Mouse (Mus musculus) megakaryocyte, embryonic 14.5 days (primary cell): ENCODE results near the gene P3h3. TPM values are rescaled to one million over a fixed set of nuclear protein-coding genes. Genes with fewer than 3 reads are reported as not detected.
"Not testable (repeated sequence)": the region's sequence is repeated elsewhere in the genome, so short reads cannot be mapped to it uniquely, and the experiment has no call there.

Experiments
- H3K27me3 ChIP-seq: replicated peaks from 2 replicates; pipeline ENCODE3; 2012; ENCODE audit warnings: inconsistent platforms
- H3K36me3 ChIP-seq: replicated peaks from 2 replicates; pipeline ENCODE3; 2012; ENCODE audit warnings: low read length, inconsistent platforms, mixed read lengths
- H3K4me1 ChIP-seq: 2 replicates; pipeline ENCODE4 v1.6.1; 2012; ENCODE audit warnings: inconsistent platforms
- H3K4me3 ChIP-seq: replicated peaks from 2 replicates; pipeline ENCODE3; 2012; ENCODE audit warnings: moderate library complexity, mild to moderate bottlenecking, inconsistent platforms
- H3K9me3 ChIP-seq: 2 replicates; pipeline ENCODE4 v1.6.1; 2012; ENCODE audit warnings: inconsistent platforms
- FLI1 ChIP-seq: IDR thresholded peaks from 2 replicates; pipeline ENCODE4 v1.6.1; 2012; ENCODE audit warnings: low read length, inconsistent platforms, mixed read lengths
- GATA1 ChIP-seq: IDR thresholded peaks from 3 replicates; pipeline ENCODE4 v1.6.1; 2012; ENCODE audit warnings: mixed read lengths, low read length, inconsistent platforms, borderline replicate concordance
- polyA plus RNA-seq: library from polyadenylated mRNA; stranded (reverse); fragments of >175 nt; gene quantifications from 2 replicates; pipeline ENCODE4 v1.2.3, GENCODE M21; 2012; ENCODE audit warnings: low replicate concordance; ENCODE audit not compliant: insufficient read depth

P3h3 gene
- polyA plus RNA-seq, 1 experiment, result 5.5 TPM

DNA sequence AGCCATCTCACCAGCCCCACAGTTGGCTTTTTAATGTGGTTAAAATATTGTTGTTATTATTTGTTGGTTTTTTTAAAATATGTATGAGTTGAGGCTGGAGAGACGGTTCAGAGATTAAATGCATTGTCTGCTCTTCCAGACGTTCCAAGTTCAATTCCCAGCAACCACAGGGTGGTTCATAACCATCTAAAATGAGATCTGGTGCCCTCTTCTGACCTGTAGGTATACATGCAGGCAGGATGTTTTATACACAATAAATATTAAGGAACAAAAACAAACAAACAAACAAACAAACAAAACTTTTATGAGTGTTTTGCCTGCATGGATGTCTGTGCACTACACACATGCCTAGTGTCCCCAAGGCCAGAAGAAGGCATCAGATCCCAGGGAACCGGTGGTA is 54.5 kb downstream of the P3h3 start:
- Histone ChIP-seq H3K4me3 (no peak overlapping the region), H3K4me1 (peaks cover 32% of the 10 kb centered on the region), H3K36me3 (no peaks in the 10 kb centered on the region), H3K27me3 (no peaks in the 10 kb centered on the region), H3K9me3 (no peaks in the 10 kb centered on the region)
- no peak for TF ChIP-seq FLI1
- TF ChIP-seq GATA1, result no peak

DNA sequence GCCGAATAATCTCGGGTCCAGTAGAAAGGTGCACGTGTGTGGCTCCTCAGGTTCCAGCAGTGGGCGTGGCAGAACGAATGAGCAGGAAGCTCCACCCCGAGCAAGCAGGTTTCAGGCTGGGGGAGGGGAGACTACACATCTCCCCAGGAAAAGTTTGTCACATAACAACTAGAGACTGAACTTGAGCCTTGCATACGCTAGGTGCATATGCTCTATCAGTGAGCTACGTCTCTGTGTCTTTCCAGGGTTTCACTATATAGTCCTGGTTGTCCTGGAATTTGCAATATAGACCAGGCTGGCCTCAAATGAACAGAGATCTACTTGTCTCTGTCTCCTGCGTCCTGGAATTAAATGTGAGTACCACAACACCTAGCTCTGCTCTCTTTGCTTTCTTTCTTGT is 55.2 kb downstream of the P3h3 start:
- not testable (repeated sequence) for H3K4me3 ChIP-seq, H3K36me3 ChIP-seq, H3K9me3 ChIP-seq, H3K27me3 ChIP-seq
- peaks cover 25% of the 10 kb centered on the region for H3K4me1 ChIP-seq

DNA sequence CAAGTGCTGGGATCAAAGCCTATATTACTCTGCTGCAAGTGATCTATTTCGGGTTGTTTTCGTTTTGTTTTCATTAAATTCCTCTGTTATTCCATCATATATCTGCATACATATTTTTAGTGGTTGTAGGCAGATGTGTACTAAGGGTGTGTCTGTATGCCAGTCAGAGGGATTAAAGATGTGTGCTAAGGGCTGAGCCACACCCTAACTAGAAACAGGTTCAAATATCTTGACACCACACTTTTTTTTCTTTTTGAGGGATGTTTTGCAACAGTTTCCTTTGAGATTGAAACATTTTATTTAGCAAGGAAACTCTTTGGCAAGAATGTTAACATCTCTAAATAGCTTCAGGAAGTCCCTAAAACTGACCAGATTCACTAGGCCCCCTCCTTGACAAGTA is 61.4 kb downstream of the P3h3 start:
- Histone ChIP-seq H3K36me3 (no peaks in the 10 kb centered on the region), H3K4me1 (no peaks in the 10 kb centered on the region), H3K9me3 (no peaks in the 10 kb centered on the region), H3K4me3 (no peak overlapping the region), H3K27me3 (peaks cover 4% of the 10 kb centered on the region)
- no peak for TF ChIP-seq GATA1
- TF ChIP-seq FLI1, result no peak

DNA sequence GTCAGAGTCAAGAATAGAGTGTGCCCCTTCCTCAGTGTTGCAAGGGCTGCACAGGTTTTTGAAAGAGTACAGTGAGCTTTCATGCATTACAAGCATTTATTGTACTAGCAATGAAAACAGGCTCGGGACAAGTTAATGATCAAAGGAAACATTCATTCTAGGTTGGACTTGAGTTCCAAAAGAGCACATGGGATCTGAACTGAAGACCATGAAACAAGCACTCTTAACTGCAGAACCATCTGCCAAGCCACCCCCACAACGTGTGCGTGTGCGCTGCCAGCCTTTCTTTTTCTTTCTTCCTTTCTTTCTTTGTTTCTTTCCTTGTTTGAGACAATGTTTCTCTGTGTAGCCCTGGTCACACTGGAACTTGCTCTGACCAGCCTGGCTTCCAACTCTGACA is 61.8 kb downstream of the P3h3 start:
- TF ChIP-seq GATA1 (no peak), FLI1 (no peak)
- Histone ChIP-seq H3K27me3 (peaks cover 4% of the 10 kb centered on the region), H3K36me3 (no peaks in the 10 kb centered on the region), H3K9me3 (no peaks in the 10 kb centered on the region), H3K4me3 (no peak overlapping the region), H3K4me1 (no peaks in the 10 kb centered on the region)

DNA sequence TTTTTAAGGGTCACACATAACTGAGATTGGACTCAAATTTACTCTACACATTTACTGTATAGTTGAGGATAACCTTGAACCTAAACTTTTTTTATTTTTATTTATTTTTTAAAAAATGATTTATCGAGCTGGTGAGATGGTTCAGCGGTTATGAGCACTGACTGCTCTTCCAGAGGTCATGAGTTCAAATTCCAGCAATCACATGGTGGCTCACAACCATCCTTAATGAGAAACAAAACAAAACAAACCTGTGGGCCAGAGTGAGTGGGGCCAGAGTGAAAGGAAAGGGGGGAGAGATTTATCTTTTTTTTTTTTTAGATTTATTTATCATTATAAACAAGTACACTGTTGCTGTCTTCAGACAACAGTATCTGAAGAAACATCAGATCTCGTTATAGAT is 65.6 kb downstream of the P3h3 start:
- H3K27me3 ChIP-seq, result peaks cover 4% of the 10 kb centered on the region
- no peak for TF ChIP-seq GATA1
- TF ChIP-seq FLI1, result no peak
- H3K9me3 ChIP-seq, result no peaks in the 10 kb centered on the region
- H3K4me1 ChIP-seq, result peaks cover 3% of the 10 kb centered on the region
- no peak overlapping the region for H3K4me3 ChIP-seq
- H3K36me3 ChIP-seq, result no peaks in the 10 kb centered on the region

Other genes with a start within 250 kb of the P3h3 start
- not detected in 2 replicates for gene C1s2, start 221.7 kb downstream of the P3h3 start, polyA plus RNA-seq
- gene Lpcat3, start 194.7 kb downstream of the P3h3 start, polyA plus RNA-seq, result 119 and 190 TPM in 2 replicates
- gene Emg1, start 145.6 kb downstream of the P3h3 start, polyA plus RNA-seq, result 46.3 and 153 TPM in 2 replicates
- 72.8 and 150 TPM in 2 replicates for gene Phb2, start 145.4 kb downstream of the P3h3 start, polyA plus RNA-seq
- gene Ptpn6, start 119.0 kb downstream of the P3h3 start, polyA plus RNA-seq, result 19.9 and 20.1 TPM in 2 replicates
- gene Grcc10, start 116.4 kb downstream of the P3h3 start, polyA plus RNA-seq, result 11.7 and 65.2 TPM in 2 replicates
- gene Gm45234, start 101.7 kb downstream of the P3h3 start, polyA plus RNA-seq, result 43.0 TPM in 1 of 2 replicates, not detected in the other
- 38.5 and 97.6 TPM in 2 replicates for gene Atn1, start 101.2 kb downstream of the P3h3 start, polyA plus RNA-seq
- gene Eno2, start 88.1 kb downstream of the P3h3 start, polyA plus RNA-seq, result 5.8 and 6.2 TPM in 2 replicates
- gene Lrrc23, start 78.0 kb downstream of the P3h3 start, polyA plus RNA-seq, result not detected in 2 replicates
- gene Spsb2, start 49.1 kb downstream of the P3h3 start, polyA plus RNA-seq, result 42.5 and 52.2 TPM in 2 replicates
- 74.5 and 552 TPM in 2 replicates for gene Tpi1, start 43.5 kb downstream of the P3h3 start, polyA plus RNA-seq
- 35.1 and 61.7 TPM in 2 replicates for gene Usp5, start 28.3 kb downstream of the P3h3 start, polyA plus RNA-seq
- gene Cdca3, start 28.2 kb downstream of the P3h3 start, polyA plus RNA-seq, result 27.2 and 32.4 TPM in 2 replicates
- gene Gnb3, start 17.5 kb downstream of the P3h3 start, polyA plus RNA-seq, result not detected in 2 replicates
- 0.82 and 7.7 TPM in 2 replicates for gene Gpr162, start 6.2 kb upstream of the P3h3 start, polyA plus RNA-seq
- gene Cd4, start 30.5 kb upstream of the P3h3 start, polyA plus RNA-seq, result 0.35 TPM in 1 of 2 replicates, not detected in the other
- 0.62 TPM in 1 of 2 replicates, not detected in the other for gene Lag3, start 54.0 kb upstream of the P3h3 start, polyA plus RNA-seq
- 330 and 450 TPM in 2 replicates for gene Ptms, start 62.4 kb upstream of the P3h3 start, polyA plus RNA-seq
- 183 and 362 TPM in 2 replicates for gene Mlf2, start 73.6 kb upstream of the P3h3 start, polyA plus RNA-seq
- gene Cops7a, start 107.8 kb upstream of the P3h3 start, polyA plus RNA-seq, result 46.8 and 55.7 TPM in 2 replicates
- 2.5 and 7.7 TPM in 2 replicates for gene Pianp, start 138.9 kb upstream of the P3h3 start, polyA plus RNA-seq
- 21.5 and 67.6 TPM in 2 replicates for gene Zfp384, start 151.4 kb upstream of the P3h3 start, polyA plus RNA-seq
- 16.8 and 17.7 TPM in 2 replicates for gene Ing4, start 182.0 kb upstream of the P3h3 start, polyA plus RNA-seq
- gene Acrbp, start 191.9 kb upstream of the P3h3 start, polyA plus RNA-seq, result 8.7 and 11.3 TPM in 2 replicates
- gene Lpar5, start 210.2 kb upstream of the P3h3 start, polyA plus RNA-seq, result 0.62 TPM in 1 of 2 replicates, not detected in the other
- 41.8 and 90.6 TPM in 2 replicates for gene Chd4, start 238.2 kb upstream of the P3h3 start, polyA plus RNA-seq